Mouse (Mus musculus) layer of hippocampus, adult 2 months (tissue): ENCODE results near the gene Opn4. TPM values are rescaled to one million over a fixed set of nuclear protein-coding genes. Genes with fewer than 3 reads are reported as not detected.

ENCODE experiments used
- DNase-seq, 2 experiments: peaks; one replicate each; pipeline ENCODE4 v3.0.0; 2022; ENCODE audit warnings: low spot score in 2 of 2
- H3K27ac ChIP-seq: fragments of 200-600 bp; 2 replicates; pipeline ENCODE4 v1.8.1; 2022
- H3K4me3 ChIP-seq: fragments of 200-600 bp; 2 replicates; pipeline ENCODE4 v1.8.1; 2022; ENCODE audit warnings: mild to moderate bottlenecking
- CTCF ChIP-seq: fragments of 200-600 bp; conservative IDR thresholded peaks from 2 replicates; pipeline ENCODE4 v1.8.1; 2022; ENCODE audit warnings: antibody characterized with exemption, mild to moderate bottlenecking, moderate library complexity
- total RNA-seq, 2 experiments: library from RNA; stranded (reverse); gene quantifications; 2 replicates each; pipeline ENCODE4 v1.2.3; 2021

Gene Opn4
- total RNA-seq, 2 experiments from 2014 or later, result not detected

DNA sequence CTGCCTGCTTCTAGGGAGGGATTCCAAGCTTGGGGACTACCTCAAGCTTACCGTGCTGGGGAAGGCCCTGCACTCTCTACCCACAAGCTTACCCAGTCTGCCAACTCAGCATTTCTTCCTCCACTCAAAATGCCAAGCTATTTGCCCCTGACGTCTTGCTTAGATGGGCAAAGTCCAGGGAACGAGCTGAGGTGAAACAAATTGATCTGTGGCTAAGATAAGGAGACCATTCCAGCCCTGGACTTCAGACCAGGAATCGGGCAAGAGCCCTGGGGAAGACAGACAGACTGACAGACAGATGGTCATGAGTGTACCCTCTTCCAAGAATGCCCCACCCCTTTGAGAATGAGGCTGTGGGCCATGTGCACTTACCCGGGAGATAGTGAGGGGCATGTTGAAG lies 11.9 kb downstream of the Opn4 start:
- Histone ChIP-seq H3K27ac (no peak overlapping the region), H3K4me3 (no peak overlapping the region)
- no peak for DNase-seq
- TF ChIP-seq CTCF, result no peak

GRCm38 (mm10) chr14:34586871-34587270 lies 13.1 kb downstream of the Opn4 start:
- DNase-seq, result no peak

GRCm38 (mm10) chr14:34585358-34586105 lies 14.4 kb downstream of the Opn4 start:
- TF ChIP-seq CTCF, result no peak
- DNase-seq, result no peak
- Histone ChIP-seq H3K4me3 (no peak overlapping the region), H3K27ac (no peak overlapping the region)

More at GRCm38 (mm10) chr14:34586871-34587270, 13.1 kb downstream of the Opn4 start:
- H3K27ac ChIP-seq, result no peak overlapping the region
- H3K4me3 ChIP-seq, result no peak overlapping the region
- TF ChIP-seq CTCF, result no peak

DNA sequence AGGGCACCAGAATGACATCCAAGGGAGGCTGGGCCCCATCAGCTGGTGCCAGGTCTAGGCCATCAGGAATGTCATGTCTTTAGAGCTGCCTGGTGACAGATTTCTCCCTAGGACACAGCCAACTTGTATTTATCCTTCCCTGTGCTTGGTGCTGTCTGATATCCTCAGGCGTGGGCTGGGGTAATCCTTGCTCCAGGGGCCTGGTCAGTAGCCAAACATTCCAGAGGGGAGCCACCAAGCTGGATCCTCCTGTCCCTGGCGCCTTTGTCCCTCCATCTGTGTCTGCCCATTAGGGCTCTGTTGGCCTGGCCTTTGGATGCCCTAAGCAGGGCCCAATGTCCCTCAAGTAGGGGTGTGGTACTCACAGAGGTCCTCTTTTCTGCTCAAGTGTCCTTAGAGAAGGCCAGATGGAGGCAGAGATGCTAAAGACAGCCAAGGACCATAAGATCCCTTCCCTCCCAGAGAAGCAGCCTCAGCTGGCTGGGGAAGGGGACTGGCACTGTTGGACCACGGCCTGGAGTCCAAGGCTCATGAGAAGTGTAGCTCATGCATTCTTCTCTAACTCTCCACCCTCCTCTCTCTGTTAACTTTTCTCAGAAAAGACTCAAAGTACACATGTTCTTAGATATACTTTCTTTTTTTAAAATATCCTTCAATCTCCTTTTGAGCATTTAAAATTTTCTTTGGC lies 17.1 kb downstream of the Opn4 start:
- no peak for TF ChIP-seq CTCF
- no peak for DNase-seq
- H3K4me3 ChIP-seq, result no peak overlapping the region

DNA sequence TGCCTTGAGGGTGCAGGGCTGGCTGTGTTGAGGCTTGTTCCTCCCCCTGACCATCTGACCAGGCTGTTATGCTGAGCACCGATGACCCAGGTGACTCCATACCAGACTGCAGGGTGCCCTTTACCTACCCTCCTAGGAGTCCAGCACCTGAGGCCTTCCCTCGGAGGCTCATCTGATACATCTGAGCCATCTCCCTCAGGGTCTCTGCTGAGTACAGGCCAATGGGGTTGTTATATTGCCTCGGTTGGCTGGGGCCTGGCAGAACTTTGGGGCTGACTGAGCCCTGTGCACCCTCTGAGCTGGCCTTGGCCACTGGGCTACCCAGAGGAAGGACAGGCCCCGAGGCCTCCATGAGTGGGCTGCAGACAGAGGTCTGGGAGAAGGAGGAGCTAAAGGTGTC lies 23.1 kb downstream of the Opn4 start:
- no peak for DNase-seq
- Histone ChIP-seq H3K27ac (no peak overlapping the region), H3K4me3 (no peak overlapping the region)
- no peak for TF ChIP-seq CTCF

More for the DNA sequence above, 17.1 kb downstream of the Opn4 start:
- no peak overlapping the region for H3K27ac ChIP-seq

DNA sequence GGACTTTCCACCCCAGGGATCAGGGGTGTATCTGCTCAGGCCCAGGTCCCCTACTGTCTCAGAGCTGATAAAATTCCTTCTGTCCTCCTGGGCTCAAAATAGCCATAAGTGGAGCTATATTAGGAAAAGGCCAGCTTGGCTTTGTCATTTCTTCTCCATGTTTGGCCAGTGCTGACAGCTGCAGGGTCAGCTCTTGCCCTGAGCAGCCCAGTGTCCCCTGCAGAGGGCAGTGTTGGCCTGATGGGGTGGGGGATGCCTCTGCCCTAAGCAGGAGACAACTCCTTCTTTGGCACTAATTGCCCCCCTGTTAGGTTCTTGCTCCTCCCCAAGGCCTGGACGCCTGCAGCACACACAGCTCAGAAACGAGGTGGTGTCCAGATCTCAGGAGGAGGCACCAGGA lies 25.9 kb downstream of the Opn4 start:
- H3K27ac ChIP-seq, result peak overlapping the region; percentile 53; the same call in 1 of the 2 replicates
- peak; percentile 55 for TF ChIP-seq CTCF
- H3K4me3 ChIP-seq, result no peak overlapping the region
- DNase-seq, result no peak

DNA sequence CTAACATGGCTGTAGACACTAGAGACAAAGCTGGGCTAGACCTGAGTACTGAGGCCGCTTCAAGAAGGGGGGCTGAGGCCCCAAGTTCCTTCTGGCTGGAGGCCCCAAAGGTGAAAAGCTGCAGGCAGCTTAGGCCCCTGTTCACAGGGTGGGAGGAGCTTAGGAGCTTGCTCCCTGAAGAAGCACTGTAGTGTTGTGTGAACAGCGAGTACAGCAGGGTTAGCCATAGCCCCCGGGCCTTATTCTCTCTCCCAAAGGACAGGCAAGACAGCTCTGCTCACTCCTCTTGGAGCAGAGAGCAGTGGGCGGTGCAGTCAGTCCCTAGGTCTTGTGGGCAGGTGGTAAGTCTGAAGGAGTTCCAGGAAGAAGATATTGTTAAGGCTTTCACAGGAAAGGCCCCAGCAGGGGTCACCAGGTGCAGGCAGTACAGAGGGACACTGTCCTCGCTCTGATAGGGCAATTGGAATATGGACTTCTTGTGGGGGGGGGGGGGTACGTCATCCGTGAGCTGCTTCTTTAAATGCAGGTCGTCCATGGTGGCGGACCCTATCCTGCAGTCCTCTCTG lies 26.5 kb downstream of the Opn4 start:
- TF ChIP-seq CTCF, result no peak
- Histone ChIP-seq H3K27ac (no peak overlapping the region), H3K4me3 (no peak overlapping the region)
- no peak for DNase-seq

- H3K27ac ChIP-seq, result no peak overlapping the region
Observed at GRCm38 (mm10) chr14:34571610-34572387, 28.1 kb downstream of the Opn4 start.

GRCm38 (mm10) chr14:34570903-34571302 lies 29.0 kb downstream of the Opn4 start:
- Histone ChIP-seq H3K4me3 (no peak overlapping the region), H3K27ac (no peak overlapping the region)
- no peak for TF ChIP-seq CTCF
- no peak for DNase-seq

More at GRCm38 (mm10) chr14:34571610-34572387, 28.1 kb downstream of the Opn4 start:
- TF ChIP-seq CTCF, result no peak
- no peak for DNase-seq
- no peak overlapping the region for H3K4me3 ChIP-seq

DNA sequence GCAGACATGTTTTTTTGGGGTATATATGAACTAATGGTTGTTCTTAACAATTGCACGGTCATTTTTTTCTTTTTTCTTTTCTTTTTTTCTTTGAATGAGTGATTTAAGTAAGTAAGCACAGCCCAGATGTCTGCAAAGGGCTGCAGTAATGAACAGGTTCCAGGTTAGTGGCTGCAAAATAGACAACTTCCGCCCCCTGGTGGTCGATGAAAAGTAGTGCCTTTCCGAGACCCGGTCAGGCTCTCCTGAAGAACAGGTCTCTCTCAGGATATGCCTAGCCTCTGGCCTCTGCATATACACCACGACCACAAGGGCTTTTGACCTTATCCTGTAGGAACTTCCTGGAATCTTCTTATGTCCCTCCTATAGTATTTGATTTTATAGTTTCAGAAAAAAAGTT lies 29.6 kb downstream of the Opn4 start:
- DNase-seq, result peak; percentile 71 to 90
- Histone ChIP-seq H3K4me3 (peak overlapping the region; percentile 46; the same call in 1 of the 2 replicates), H3K27ac (peak overlapping the region; percentile 61)
- peak; percentile 93 for TF ChIP-seq CTCF

DNA sequence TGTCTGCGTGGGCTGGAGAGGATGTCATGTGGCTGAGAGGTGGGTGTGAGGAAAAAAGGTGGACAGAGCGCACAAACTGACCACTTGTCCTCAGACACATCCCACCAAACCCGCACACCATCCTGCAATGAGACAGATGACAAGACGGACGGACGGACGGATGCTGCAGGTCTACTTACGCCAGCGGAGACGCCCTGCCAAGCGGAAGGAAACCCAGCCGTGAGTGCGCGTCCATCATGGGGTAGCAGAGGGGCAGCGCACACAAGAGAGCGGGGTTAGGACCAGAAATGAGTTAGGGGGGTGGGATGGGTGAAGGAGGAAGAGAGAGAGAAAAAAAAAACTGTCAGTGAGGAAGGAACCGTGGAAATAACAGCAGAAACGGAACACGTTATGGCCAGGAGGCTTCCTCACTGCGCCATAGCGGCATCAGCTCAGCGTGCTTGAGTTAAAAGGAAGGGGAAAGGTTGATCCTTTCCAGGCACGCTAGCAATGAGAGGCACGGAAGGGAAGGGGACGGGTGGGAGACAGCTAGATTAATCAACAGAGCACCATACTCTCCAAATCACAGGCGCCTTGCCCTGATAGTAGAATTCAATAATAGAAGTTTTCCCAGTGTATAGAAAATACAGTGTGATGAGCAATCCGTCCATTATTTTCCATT lies 30.3 kb downstream of the Opn4 start:
- peak overlapping the region; percentile 61 for H3K27ac ChIP-seq
- DNase-seq, result no peak
- TF ChIP-seq CTCF, result no peak
- peak overlapping the region; percentile 46 for H3K4me3 ChIP-seq

- no peak overlapping the region for H3K27ac ChIP-seq
- no peak overlapping the region for H3K4me3 ChIP-seq
- no peak for DNase-seq
- TF ChIP-seq CTCF, result no peak
Observed at GRCm38 (mm10) chr14:34568626-34569025, 31.3 kb downstream of the Opn4 start.
